Mouse (Mus musculus) heart, postnatal 36 days (tissue): ENCODE measurements around the gene Nmral1. TPM values are rescaled to one million over a fixed set of nuclear protein-coding genes. Genes with fewer than 3 reads are reported as not detected.
"Not testable (repeated sequence)": the region's sequence is repeated elsewhere in the genome, so short reads cannot be mapped to it uniquely, and the experiment has no call there.

Source experiments
- DNase-seq, 2 experiments: peaks; one replicate each; pipeline ENCODE4 v3.0.0; 2021 to 2022
- intact Hi-C: fragments of 180-260 bp; cut with DNase I; formaldehyde crosslinking; loops from one replicate; pipeline ENCODE4 v1.15.1; 2025
- total RNA-seq, 2 experiments: library from RNA; stranded (reverse); gene quantifications; 2 replicates each; pipeline ENCODE4 v1.2.3; 2021

Nmral1 gene
- total RNA-seq, result 1 to 10 TPM; 2.8 to 3.4 TPM

GRCm38 (mm10) chr16:4718753-4719518, at the start of gene Nmral1:
TSS of gene Nmral1 (minus strand) at chr16:4719356.
- DNase-seq, result peak; percentile 61 to 78
- intact Hi-C loops, result no loop called here

GRCm38 (mm10) chr16:4768719-4769118, 49.6 kb upstream of the Nmral1 start:
- intact Hi-C loops, result loop anchor here (10.0 kb wide), 2 partner anchors 96 to 146 kb away; no protein-coding TSS in a partner anchor
- no peak for DNase-seq

- DNase-seq, result no peak
- intact Hi-C loops, result loop anchor here (10.0 kb wide), 2 partner anchors 98 to 148 kb away; no protein-coding TSS in a partner anchor
Observed at GRCm38 (mm10) chr16:4767012-4767790, 48.0 kb upstream of the Nmral1 start.

GRCm38 (mm10) chr16:4765852-4766251, 46.7 kb upstream of the Nmral1 start:
- no peak for DNase-seq

GRCm38 (mm10) chr16:4763276-4763675, 44.1 kb upstream of the Nmral1 start:
- intact Hi-C loops, result loop anchor here (2.0 to 10.0 kb wide), 3 partner anchors 28 to 152 kb away; partner anchors contain the start of gene Cdip1
- peak in 1 of 2 experiments; percentile 13 for DNase-seq

More at GRCm38 (mm10) chr16:4765852-4766251, 46.7 kb upstream of the Nmral1 start:
- intact Hi-C loops, result loop anchor here (10.0 kb wide), 2 partner anchors 99 to 149 kb away; no protein-coding TSS in a partner anchor

- intact Hi-C loops, result loop anchor here (2.0 to 10.0 kb wide), 3 partner anchors 28 to 152 kb away; partner anchors contain the start of gene Cdip1
- DNase-seq, result no peak
Observed at GRCm38 (mm10) chr16:4762437-4762836, 43.3 kb upstream of the Nmral1 start.

- intact Hi-C loops, DNase-seq: not testable (repeated sequence)
Observed at GRCm38 (mm10) chr16:4756660-4757335, 37.6 kb upstream of the Nmral1 start.

GRCm38 (mm10) chr16:4754045-4754444, 34.9 kb upstream of the Nmral1 start:
- intact Hi-C loops, result no loop called here
- no peak for DNase-seq

GRCm38 (mm10) chr16:4752155-4752554, 33.0 kb upstream of the Nmral1 start:
- intact Hi-C loops, result no loop called here
- no peak for DNase-seq

GRCm38 (mm10) chr16:4742186-4742585, 23.0 kb upstream of the Nmral1 start:
- DNase-seq, result no peak
- intact Hi-C loops, result no loop called here

GRCm38 (mm10) chr16:4739994-4740393, 20.8 kb upstream of the Nmral1 start:
- intact Hi-C loops, result no loop called here
- DNase-seq, result no peak

GRCm38 (mm10) chr16:4736262-4736661, 17.1 kb upstream of the Nmral1 start:
- no peak for DNase-seq
- intact Hi-C loops, result no loop called here

GRCm38 (mm10) chr16:4730776-4731358, 11.7 kb upstream of the Nmral1 start:
- intact Hi-C loops, result no loop called here
- no peak for DNase-seq

- intact Hi-C loops, result no loop called here
- DNase-seq, result no peak
Observed at GRCm38 (mm10) chr16:4727963-4728362, 8.8 kb upstream of the Nmral1 start.

- no peak for DNase-seq
- intact Hi-C loops, result no loop called here
Observed at GRCm38 (mm10) chr16:4727526-4727925, 8.4 kb upstream of the Nmral1 start.

- intact Hi-C loops, result no loop called here
- DNase-seq, result no peak
Observed at GRCm38 (mm10) chr16:4726528-4727128, 7.5 kb upstream of the Nmral1 start.

GRCm38 (mm10) chr16:4725780-4726527, 6.8 kb upstream of the Nmral1 start, which contains the start of gene Hmox2:
TSS of gene Hmox2 (plus strand) at chr16:4726361.
- peak; percentile 97 to 98 for DNase-seq
- intact Hi-C loops, result no loop called here

GRCm38 (mm10) chr16:4725266-4725665, 6.1 kb upstream of the Nmral1 start:
- no peak for DNase-seq
- intact Hi-C loops, result no loop called here

GRCm38 (mm10) chr16:4722915-4723209, 3.7 kb upstream of the Nmral1 start:
- DNase-seq, result no peak

More at GRCm38 (mm10) chr16:4722915-4723209, 3.7 kb upstream of the Nmral1 start:
- intact Hi-C loops, result no loop called here
